Mouse (Mus musculus): ENCODE measurements at regions not wholly inside any gene's neighbourhood (a gene's known extent, or its start where the extent isn't known, plus 50 kb on each side); places are given as distances from the start of the nearest gene placed in this dataset.
A peak's percentile ranks its signal among the peaks of the same experiment; 100 is the strongest.

DNA sequence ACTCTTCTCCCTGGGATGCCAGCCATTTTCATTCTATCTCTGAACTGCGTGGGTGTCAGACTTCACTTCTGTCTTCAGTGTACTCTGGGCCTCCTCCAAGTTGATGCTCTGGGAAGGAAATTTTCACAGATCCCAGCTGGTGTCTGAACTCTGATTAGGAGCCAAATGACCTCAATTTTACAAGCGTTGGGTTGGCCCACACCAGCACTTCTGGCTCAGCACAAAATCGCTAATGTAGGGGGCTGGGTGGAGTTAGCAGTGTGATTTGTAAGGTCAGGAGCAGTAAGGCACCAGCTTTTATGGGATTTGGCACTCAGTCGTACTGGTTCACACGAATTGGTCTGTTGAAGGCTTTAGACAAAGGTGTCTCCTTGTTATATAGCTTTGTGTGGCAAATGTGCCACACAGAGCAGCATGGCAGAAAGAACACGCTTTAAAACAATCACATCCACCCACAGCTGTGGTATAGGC is 576.3 kb upstream of the Kdm8 start:
- DNase-seq = peak; percentile 53

DNA sequence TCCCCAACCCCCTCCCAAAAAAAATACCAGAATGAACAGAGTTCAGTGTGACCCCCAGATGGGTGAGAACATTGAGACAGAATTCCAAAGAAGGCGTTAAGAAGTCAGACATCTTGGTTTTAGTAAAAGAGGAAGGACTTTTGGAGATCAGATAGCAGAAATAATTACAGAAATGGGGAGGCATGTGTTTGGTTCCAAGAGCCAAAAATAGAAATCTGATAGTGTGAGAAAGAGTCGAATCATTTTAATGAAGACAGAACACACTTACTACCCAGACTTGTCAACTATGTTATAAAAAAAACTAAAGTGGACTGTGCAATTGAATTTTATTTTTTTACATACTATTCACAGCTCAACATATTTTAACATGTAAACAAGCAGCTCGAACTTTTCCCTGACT is 575.9 kb upstream of the Kdm8 start:
- no peak for DNase-seq

DNA sequence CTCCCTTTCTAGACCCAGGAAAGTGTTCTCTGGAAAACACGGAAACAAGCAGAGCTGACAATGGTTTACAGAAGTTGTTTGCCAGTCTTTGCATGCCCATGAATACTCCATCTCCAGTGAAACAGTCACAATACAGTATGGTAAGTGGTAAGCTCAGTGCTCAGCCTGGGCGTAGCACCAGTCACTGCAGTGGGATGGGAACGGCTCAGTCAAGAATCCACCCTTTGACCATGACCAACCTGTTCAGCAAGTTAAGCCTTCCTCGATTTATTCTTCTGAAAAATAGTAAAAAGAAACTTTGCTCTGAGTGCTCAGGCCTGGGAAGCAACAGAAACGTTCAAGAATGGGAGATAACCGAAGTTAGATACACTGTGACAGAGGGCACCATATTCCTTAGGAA is 563.7 kb upstream of the Kdm8 start:
- no peak for DNase-seq

DNA sequence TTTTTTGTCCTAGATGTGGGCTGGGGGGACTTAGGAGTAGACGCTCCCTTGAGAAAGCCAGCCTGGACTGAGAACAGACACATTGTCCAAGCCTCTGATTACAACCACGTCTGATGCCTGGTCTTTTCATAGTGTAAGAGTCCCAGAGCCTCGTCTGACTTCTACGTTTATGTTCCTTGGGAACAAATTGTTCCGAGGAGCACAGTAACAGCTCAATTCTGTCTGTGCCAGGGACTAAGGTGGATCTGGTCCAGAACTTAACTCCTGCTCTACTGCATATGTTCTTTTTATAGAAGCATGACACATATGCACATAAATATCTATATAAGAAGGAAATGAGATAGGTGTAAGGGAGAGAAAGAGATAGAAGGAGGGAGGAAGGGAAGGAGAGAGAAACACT is 537.2 kb upstream of the Kdm8 start:
- no peak for DNase-seq

DNA sequence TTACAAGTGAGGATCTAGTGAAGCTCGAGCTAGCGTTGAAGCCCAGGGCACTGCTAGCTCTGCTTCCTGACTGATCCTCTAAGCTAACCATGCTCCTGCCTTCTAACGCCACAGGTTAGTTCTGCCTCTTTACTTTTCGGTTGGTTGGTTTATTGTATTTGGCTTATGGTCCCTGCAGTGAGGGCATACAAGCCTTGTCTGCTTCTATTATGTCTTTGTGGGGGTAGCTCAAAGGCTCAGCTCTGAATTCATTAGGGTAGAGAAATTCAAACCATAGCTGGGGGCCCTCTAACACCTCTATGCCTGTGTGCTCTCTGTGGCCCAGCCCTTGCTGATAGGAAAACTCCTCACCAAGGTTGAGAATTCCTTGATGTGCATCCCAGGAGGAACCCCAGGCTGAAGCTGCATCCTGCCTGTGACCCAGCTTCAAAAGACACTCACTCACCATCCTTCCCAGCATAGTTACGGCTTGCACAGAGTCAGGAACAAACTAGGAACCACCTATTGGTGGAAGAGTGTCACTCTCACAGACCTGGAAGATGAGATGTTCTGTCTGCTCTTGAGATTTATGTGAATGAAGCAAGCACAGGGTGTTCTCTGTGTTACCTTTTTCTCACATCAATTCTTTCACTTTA is 536.7 kb upstream of the Kdm8 start:
- DNase-seq = no peak

DNA sequence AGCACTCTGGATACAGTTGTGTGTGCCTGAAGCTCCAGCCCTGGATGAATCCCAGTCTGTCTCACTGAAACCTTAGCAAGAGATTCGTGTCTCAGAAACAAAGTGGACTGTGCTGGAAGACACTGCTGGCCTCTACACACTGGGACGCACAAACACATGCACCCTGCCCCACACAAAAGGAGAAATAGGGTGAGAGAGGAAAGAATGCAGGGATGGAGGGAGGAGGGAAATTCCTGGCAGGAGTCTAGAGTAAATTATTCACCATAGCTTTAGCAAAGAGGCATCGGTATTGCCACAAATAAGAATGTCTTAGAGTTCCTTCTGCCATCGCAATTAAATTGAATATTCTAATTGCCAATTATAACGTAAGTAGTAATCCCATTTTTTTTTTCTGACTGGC is 530.4 kb upstream of the Kdm8 start:
- DNase-seq = no peak

DNA sequence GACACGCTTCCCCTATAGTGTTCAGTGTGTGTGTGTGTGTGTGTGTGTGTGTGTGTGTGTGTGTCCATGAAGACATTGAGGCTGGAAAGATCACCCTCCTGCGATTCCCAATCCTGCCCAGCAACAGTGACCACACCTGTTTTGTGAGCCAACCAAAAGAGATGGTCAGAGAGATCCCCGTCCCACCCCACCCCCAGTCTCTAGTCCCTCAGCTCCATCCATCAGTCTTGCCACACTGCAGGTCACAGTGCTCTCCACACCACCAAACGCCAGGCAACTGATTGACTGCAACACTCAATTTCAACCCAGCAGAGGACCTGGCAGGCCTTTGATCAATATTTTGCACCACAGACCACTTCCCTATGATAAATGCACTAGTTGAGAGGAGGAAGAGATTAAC is 530.0 kb upstream of the Kdm8 start:
- no peak for DNase-seq

DNA sequence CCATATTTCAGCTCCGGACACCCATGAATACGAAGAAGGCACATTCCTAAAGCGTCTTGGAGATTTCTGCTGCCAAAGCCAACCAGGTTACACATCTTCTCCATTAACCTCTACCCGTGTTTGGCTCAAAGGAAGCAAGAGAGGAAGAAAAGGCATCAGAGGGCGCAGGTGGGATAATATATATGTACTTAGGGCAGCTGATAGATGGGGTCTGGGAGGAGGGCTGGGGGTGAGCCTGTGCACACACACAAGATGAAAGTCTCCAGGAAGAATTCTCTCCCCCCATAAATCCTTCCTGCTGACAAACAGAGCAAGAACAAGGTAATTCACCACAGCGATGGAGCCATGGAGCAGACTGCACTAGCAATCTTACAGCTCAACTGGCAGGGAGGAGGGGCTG is 529.5 kb upstream of the Kdm8 start:
- DNase-seq = no peak

DNA sequence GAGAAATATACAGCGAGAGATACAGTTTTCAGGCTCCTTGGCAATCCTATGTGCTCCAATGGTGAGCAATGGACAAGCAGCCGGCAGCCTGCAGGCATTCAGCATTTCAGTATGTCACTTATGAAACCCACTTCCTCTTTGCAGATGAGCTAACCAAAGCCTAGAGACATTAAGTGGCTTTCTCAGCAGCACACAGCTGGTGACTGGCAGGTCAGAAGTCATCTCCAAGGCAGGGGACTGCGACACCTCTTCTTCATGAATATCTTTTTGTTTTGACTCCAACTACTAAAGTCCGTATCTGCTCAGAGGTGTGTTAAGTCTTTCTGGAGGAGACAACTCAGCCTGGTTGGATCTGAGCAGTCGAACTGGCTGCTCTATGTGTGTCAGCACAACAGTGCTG is 528.8 kb upstream of the Kdm8 start:
- DNase-seq = no peak

DNA sequence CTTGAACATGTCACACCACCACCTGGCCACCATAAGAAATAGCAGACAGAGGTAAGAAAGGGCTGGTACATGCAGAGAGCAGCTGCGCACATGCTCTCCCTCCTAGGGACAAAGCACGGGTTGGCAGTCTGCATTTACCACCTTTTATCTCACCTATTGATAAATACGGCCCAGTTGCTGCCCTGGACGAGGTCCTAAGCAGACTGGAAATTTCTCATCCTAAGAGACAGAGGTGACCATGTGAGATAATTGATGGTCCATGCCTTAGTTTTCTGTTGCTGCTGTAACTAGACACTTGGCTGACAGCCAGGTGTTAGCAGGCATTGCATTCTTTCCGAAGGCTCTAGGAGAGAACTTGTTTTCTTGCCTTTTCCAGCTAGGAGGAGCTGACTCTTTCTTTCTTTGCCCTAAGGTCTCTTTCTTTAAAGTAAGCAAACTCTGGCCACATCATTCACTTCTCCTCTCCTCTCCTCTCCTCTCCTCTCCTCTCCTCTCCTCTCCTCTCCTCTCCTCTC is 526.8 kb upstream of the Kdm8 start:
- no peak for DNase-seq

DNA sequence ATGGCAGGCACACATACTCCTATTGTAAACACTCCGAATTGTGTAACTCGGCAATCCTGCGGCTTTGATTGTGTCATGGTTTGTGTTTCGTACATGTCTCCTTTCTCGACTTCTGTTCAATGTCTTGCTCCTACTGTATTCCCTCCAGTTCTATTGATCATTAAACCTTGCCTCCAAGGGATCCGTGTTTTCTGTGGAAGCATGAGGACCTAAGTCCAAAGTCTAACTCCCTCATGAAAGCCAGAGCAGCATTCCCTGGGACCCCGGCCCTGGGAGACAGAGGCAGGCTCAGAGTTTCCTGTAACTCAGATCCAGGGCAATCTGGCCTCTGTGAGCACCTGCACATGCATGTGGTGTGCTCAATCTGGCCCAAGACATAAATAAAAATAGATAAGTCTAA is 521.7 kb upstream of the Kdm8 start:
- DNase-seq = no peak

DNA sequence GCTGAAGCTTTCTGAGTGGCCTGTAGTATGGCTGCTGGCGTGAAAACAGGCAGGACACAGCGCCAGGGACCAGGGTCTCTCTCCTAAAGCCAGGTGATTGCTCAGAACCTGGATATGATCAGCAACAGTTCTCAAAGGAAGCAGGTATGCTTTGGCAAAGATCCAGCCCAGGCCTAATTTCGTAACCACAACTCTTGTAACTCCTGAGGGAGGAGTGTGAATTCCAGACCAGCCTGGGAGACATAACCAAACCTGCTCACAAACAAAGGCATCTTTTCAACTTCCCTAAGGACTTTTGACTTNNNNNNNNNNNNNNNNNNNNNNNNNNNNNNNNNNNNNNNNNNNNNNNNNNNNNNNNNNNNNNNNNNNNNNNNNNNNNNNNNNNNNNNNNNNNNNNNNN is 510.9 kb upstream of the Kdm8 start:
- no peak for DNase-seq

DNA sequence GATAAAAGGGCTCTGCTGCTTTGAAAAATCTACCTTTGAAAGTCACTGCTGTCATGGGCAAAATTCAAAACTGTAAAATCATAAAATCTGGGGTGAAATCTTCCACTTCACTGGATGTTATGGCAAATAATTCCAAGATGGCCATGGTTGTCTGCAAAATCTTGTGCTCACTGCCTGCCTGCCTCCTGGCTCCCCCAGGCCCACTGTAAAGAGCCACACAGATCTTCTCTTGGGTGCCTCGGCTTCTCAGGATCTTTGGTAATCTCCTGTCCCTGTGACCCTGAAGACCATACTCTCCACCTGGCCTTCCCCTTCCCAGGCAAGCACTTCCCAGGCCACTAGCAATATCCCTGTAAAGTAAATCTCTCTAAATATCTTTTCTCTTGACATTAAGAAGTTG is 505.1 kb upstream of the Kdm8 start:
- no peak for DNase-seq

DNA sequence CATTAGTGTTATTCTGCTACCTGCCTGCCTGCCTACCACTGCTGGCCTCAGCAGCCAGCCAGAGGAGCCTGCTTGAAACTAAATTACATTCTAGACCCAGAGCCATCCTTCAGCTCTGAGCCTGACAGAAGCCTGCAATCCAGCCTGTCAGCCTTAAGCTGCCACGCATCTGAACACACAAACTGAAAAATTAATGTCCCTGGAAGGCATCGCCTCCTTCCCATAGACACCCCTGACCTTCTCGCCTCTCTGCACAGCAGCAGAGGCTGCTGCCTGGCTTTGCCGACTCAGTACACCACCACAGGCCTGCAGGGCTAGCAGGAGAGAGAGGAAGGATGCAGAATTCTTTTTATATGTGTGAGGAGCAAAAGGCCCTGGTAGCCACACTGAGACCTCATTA is 502.9 kb upstream of the Kdm8 start:
- no peak for DNase-seq

DNA sequence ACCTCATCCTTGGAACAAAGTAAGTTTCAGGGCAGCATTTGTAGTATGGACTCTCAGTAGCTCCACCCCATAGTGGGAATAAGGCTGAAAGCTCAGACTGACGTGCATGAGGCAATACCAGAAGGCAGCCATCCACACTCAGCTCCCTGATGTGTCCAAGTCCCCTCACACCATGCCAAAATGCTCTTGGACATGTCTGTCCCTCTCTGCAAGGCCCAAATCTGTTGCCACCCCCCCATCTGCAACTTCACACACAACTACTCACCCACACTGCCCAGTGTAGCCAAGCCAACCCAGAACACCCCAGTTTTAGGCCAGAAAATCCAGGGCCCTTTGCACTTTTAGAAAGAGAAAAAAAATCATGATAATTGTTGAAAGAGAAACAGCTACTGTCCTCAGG is 498.1 kb upstream of the Kdm8 start:
- DNase-seq = no peak

DNA sequence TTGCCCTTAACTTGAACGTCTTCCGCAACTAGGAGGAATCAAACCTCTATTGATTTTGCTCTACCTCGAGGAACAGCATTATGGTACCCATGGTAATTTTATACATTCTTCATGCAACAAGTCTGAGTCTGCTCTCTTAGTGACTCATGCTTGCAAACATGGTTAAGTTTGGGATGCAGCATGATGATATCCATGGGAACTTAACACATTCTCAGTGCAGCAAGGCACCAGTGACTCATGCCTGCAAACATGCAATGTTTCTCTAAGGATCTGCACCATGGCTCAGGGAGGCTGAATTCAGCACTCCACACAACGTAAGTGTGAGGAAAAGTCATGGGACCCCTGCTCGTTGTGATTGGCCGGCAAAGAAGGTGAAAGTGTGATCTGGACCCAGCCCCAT is 487.1 kb upstream of the Kdm8 start:
- DNase-seq = no peak

DNA sequence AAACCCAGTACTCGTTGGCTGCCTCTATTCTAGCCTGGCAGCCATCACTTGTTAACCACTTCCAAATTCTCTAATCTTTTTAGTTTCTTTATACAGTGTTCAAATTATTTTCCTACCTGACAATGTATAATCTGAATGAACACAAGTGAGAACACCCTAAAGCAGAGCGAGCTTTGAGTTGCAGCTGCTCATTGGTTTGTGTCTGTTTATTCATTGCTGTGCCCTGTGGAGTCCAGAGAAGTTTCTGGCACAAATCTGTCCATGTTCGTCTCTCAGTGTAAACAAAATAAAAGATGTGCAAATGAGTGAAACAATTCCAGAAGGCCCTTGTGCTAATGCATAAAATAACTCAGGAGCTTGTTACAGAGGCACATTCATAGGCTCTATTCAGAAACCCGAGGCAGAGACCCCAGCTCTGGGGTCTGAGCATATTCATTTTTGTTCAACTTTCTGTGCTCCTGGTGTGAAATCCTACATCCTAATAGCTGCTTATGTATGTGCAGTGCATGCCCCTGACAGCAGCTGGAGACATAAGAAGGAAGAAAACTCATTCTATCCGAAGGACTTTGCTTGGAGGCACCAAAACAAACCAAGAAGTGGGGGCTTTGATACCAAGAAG is 469.5 kb upstream of the Kdm8 start:
- no peak for DNase-seq

DNA sequence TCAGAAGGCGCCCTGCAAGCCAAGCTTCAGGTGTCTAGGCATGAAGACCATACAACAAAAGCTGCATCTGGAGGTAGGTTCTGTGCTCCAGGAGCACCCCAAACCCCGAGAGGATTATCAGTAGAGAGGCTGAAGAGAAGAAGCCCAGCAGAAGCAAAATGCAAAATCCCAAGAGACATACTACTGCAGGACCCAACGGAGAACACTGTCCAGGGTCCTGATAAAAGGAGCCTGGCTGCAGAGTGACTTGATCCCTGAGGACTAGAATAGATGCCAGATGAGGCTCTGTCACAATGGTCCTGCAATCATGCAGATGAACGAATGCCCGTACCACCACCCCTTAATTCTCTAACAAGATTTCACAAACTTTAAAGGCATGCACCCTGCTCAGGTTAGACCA is 455.0 kb upstream of the Kdm8 start:
- DNase-seq = no peak

DNA sequence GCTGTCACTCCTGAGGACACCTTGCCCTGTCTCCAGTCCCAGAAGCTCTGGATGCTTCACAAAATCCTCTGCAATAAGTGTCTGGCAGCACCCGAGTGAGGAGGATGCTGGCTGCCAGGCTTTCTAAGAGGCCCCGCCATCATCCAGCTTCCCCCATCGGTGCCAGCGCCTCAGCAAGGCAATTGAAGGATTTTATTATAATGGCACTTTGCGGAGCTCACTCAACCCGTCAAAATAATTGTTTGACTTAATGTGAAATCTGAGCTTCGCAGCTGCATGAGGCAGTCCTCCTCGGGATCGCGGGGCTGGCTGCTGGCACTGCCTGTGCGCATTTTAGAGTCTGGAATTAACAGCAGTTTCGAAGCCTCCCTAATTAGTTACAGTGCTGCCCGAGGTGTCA is 453.8 kb upstream of the Kdm8 start:
- DNase-seq = no peak

DNA sequence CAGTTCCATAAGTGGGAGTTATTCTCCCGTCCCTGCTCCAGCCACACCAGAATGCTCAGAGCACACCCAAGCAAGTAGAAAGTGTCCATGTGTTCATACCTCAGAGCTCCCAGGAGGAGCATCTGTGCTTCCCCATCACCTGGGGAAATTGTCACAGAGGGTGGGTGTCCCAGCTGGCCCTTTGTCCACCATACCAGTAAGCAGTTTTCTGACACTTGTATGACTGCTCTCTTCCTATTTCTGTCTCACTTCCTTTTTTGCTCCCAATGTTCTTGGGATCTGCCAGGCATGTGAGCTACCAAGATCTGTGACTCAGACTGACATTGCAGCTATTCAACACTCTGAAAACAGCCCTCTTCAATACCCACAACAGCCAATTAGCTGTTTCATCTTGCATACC is 447.9 kb upstream of the Kdm8 start:
- DNase-seq = no peak

DNA sequence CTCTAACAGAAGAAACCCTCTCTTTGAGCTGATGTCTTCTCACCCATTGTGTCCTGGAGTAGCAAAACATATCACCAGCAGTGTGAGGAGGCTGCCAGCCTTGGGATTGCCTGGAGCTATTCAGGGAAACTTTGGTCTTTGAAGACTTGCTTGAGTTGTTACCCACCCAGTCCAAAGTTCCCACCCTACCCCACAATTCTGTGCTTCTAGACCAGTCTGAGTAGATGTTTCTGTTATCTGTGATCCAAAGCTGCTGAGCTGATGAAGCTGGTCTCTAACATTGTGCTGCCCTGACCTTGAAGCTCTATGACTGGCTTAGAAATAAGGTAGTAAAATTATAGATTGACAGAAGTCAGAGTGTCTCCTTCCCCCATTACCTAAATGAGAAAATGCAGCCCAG is 443.8 kb upstream of the Kdm8 start:
- no peak for DNase-seq

DNA sequence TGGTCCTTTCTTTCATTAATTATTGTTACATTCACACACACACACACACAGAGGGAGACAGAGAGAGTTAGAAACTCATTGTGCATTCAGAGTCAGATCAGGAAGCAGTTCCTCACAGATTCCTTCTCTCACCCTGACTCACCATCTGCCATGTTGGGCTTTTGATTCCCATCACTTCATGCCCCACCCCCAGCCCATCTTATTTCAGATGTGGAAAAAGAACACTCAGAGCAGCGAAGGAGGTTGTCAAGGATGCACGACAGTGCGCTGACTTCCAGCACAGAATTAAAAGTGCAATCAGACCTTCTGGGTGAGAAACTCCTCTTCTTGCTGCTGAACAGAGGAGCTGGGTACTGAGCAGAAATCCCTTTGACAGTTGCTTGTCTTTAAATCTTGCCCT is 438.8 kb upstream of the Kdm8 start:
- no peak for DNase-seq

DNA sequence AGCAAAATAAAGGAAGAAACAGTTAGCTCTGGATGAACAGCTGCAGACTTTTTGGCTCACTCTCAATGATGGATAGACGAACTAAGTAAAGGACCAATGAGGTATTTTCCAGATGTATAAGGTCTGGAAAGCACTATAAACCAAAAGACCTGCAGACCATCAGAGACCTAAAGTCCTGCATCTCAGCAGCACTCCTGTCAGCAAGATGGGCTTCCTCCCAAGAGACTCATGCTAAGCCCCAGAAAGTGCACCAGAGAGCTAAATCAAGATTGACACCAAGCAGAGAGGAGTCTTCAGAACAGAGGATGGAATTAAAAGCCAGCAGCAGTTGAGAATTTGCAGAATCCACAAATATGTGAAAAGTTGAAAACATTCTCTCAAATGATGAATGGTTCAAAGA is 425.2 kb upstream of the Kdm8 start:
- DNase-seq = no peak

DNA sequence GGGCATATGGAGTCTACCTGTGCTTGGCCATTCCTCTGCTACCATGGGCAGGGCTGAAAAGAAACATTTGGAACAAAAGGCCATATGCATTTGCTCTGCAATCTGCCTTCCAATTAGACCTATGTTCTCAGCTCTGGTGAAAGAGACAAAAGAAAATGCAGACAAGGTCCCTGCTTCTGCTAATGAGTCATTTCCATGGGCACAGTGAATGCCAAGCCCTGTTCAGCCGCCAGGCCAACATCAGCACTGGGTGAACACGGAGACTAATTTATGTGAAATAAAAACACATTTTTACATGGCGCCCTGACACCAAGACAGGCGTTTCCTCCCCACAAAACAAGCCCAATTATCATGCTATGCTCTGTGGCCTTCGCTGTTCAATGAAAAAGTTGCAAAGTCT is 419.5 kb upstream of the Kdm8 start:
- DNase-seq = no peak

DNA sequence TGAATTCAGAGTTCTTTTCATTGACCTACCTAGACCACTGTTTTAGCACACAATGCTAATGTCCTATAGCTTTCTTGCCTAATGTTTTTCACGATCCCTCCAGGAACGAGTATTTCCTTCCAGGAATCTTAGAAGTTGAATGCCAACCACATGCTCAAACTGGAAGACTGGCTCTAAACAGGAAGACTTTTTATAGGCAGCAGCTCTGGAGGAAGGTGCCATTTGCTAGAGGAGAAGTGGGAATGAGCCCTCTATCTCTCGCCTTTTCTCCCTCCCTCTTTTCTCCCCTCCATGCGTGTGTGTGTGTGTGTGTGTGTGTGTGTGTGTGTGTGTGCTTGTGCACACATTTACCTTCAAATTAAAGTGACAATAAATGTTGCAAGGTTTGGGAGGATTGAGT is 410.7 kb upstream of the Kdm8 start:
- DNase-seq = no peak

All from cerebellum, adult 9-10 months (tissue).